Mouse (Mus musculus): Measurements from ENCODE around the gene Ubald2.
"Not testable (repeated sequence)": the region's sequence is repeated elsewhere in the genome, so short reads cannot be mapped to it uniquely, and the experiment has no call there.

The Ubald2 gene

DNA sequence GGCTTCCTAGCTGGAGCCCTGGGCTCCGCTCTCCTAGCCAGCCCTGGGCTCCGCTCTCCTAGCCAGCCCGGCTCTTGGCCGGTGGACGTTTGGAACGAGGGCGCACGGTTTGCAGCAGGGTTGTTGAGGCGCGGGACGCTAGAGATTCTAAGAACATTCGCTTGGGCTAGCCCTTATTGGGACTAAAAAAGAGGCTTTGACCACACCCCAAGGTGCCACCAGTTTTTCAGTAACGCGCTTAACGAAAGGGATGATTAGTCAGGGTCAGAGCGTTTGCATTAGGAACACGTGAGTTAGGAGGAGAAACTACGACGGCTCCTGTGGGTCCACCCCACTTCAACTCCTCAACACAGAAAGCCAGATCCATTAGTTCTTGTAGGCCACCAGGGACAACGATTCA, 32.2 kb downstream of the Ubald2 start, which contains the start of gene Qrich2:
Gene Qrich2, minus strand, starts transcription at position 101 of the 400 bp plus-strand sequence.
- no peak for DNase-seq

DNA sequence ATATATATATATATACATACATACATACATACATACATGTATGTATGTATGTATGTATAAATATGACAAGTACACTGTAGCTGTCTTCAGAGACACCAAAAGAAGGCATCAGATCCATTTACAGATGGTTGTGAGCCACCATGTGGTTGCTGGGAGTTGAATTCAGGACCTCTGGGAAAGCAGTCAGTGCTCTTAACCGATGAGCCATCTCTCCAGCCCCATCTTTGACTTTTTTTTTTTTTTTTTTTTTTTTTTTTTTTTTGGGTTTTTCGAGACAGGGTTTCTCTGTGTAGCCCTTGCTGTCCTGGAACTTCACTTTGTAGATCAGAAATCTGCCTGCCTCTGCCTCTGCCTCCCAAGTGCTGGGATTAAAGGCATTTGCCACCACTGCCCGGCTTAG, 34.4 kb downstream of the Ubald2 start:
- not testable (repeated sequence) for DNase-seq

DNA sequence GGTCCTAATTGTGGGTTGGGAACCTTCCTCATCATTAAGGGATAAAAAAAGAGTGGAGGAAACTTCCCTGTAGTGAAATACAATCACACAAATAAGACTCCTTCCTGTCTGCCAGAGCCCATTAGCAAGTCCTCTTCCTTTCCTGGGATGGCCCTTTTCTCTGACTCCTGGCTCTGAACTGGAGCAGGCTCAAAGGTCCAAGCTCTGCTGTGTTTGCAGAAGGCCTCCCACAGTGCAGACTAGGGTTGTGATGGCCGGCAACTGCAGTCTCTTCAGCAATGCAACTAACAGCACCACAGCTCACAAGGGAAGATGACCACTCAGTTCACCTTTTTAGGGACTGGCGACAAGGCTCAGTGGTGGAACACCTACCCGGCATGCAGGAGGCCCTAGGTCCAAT, 36.4 kb downstream of the Ubald2 start:
- DNase-seq: no peak

DNA sequence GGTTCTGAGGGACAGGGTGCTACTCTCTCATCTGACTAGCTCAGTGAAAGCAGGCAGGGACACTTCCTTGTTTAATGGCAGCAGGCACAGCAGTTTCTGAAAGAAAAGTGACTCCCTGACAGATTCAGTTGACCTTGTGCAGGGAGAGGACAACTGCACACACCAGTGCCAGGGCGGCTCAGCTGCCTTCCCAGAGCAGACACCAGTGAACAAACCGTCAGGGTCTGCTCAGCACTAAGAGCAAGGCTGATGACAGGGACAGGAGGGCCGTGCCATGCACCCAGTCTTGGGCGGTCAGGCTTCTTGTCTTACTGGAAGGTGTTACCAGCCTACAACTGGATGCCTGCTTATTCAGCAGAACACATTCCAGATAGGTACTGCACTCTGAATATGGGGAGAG, 37.0 kb downstream of the Ubald2 start:
- DNase-seq: no peak

DNA sequence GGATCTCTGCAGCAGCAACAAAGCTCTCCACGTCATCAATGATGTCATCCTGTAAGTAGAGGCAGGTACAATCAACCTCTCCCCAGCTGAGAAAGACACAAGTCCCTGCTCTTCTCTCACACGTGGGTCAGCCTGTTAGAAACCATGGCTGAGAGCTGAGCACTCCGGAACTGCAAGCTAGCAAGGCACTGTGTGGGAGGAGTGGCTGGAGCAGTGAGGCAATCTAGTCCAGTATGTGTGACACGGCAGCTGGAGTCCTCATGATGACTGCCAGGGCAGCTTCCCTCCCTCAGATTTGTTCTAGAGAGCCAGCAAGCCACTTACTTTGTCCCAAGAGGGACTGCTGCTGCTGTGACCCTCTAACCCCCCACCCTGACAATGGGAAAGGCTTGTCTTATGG, 38.4 kb downstream of the Ubald2 start:
- no peak for DNase-seq

DNA sequence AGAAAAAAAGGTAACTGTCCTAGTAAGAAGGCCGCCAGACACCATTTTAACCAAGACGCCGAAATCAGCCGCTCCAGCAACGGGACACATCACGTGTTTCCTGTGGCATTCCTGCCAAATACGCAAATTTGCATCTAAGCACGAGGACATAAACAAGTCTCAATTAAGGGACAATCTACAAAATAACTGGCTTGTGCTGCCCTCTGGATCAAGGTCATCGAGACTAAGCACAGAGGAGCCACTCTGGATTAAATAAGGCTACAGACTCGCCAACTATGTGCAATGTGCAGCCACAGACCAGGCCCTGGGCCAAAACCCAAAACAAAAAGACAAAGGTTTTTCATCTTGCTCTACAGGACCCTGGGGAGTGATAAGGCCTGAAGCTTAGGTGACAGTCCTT, 42.1 kb downstream of the Ubald2 start:
- DNase-seq: no peak

DNA sequence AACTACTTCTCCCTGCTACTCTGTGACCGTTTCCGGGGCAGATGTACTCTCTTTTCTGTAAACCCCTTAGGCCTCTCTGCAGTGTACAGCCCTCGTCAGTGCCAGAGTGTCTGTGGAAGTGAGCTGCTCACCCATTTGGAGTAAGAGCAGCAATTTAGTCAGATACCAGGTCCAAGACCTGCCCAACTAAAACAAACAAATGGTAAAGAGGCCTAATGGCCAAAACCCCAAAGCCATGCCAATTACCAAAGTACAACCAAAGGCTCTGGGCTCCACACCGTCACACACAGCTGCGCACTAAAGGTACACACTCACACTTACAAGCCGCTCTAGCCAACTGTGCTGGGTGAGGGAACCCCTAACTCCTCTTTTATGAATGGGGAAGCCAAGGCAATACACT, 42.8 kb downstream of the Ubald2 start:
- DNase-seq: no peak

DNA sequence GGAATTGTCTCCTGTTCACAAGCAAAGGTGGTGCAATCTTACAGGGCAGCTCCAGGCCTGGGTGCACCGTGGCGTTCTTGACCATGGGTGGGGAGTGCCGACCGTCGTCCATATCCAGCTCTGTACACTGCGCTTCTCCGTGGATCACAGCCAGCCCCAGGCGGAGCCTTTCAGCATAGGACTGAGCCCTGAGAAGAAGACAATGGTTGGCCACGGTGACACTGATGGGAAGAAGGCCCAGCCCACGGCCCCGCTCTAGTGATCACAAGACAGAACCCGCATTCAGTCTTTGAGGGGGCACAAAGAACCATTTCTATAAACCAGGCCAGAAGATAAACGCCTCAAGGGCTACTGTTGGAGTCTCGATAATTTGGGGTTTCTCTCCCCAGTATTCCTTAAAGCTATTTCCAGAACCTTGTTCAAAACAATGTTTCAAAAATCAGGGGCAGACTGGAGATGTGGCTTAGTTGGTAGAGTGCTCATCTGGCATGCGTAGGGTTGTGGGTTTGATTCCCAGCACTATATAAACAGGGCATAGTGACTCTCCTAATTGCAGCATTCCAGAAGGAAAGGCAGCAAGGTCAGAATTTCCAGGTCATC, 43.4 kb downstream of the Ubald2 start:
- DNase-seq: no peak

DNA sequence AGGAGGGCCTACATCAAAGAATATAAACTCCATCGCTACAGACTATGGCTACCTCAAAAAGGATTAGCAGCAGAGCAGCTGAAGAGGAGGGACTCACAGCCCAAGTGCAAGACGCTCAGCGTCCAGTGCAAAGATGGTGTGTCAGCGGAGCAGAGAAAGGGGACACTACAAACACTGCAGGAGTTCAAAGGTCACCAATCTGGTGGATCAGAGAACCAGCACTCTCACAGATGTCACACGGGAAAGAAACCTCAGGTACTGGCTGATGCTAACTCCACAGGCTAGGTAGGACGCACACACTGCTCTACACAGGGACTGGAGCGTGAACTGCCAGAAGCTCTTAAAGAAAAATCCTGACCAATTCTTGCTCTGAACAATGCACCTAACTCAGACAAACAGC, 45.1 kb downstream of the Ubald2 start:
- DNase-seq: no peak

DNA sequence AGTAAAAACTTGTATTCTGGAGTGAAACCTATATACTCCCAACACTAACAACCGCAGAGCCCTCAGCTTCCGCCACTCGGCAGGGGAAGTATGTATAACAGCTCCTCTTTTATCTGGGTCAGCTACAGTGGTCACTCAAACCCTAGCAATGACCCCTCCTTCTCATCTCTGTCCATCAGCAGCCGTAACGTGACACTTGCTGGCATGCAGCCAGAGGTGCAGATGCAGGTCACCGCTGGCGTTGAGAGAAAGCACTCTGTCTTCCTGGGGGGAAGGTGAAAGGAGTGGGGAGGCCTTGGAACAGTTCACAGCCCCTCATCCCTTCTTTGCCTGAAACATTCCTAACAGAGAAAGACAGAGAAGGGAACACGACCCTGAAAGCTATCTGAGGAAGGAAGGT, 45.9 kb downstream of the Ubald2 start:
- no peak for DNase-seq

DNA sequence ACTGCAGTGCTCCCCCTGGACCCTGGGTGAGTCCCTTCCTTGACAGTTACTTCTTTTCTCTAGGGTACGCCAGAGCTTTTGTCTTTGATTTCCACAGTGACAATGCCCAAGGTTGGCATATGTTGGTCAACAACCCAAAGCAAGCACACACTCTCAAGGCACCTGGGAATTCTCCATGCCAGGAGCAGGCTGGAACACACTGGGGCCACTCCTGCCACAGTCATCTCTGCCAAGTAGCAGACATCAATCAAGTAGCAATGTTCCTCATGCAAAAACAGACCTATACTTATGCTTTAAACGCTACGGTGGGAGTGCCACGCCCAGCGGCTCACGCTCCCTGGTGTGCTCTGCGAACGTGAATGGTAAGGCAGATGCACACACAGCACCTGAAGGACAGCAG, 47.1 kb downstream of the Ubald2 start:
- DNase-seq: no peak

DNA sequence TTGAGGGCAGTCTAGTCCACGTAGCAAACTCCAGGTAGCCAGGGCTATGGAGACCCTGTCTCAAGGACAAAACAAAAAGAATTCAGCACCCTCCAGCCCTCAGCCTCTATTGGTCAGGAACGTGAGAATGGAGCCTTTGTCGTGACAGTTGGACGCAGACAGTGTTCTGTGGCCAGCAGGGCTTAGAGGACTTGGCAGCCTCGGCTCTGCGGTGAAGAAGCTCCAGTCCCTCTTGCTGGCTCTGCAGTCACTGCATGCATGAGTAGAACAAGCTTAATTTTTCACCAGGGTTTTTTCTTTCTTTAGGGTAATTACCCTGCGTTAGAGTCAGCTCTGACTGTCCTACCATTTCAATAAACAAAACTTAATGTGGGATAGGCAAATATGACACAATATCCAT, 47.9 kb downstream of the Ubald2 start:
- DNase-seq: no peak

DNA sequence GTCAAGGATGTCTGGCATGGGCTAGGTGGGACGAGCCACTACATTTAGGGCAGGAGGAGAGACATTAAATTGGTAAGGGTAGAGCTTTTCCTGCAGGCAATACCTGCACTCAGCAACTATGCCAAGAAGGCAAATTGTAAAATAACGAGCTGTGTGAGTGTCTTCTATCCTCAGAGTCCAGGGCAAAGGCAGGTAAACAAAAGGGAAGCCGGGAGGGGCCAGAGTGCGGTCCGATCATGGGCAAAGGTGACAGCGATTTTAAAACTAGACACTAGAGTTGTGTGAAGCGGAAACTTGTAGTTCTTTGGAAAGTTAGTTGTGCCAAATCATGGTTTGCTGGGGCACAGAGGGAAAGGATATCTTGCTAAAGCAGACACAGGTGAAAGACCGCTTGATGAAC, 50.4 kb downstream of the Ubald2 start:
- DNase-seq: no peak

DNA sequence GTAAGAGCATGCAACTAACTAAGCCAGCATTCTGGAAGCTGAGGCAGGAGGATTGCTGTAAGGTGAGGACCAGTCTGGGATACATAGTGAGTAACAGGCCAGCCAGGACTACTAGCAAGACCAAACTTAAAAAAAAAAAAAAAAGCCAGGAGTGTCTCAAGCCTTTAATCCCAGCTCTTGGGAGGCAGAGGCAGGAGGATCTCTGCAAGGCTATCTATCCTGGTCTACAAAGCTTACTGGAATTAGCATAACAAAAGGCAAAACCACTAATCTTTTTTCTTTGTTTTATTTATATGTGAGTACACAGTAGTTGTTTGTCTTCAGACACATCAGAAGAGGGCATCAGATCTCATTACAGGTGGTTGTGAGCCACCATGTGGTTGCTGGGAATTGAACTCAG, 54.3 kb downstream of the Ubald2 start:
- no peak for DNase-seq
